Mouse (Mus musculus) layer of hippocampus, postnatal 25 days (tissue): ENCODE results near the gene Dach2. TPM values are rescaled to one million over a fixed set of nuclear protein-coding genes. Genes with fewer than 3 reads are reported as not detected.

Source experiments
- total RNA-seq, 2 experiments: library from RNA; stranded (reverse); gene quantifications; 2 replicates each; pipeline ENCODE4 v1.2.3; 2021

The Dach2 gene
- total RNA-seq, 2 experiments from 2014 or later = 0.61 to 0.96 TPM

Other genes with a start within 250 kb of the Dach2 start
- gene Chm, start 112.0 kb upstream of the Dach2 start, total RNA-seq = 10 to 100 TPM; 36.8 to 38.0 TPM